Mouse (Mus musculus) urinary bladder, postnatal 4 days (tissue): ENCODE data around the gene Wfdc6b.
"Not testable (repeated sequence)": the region's sequence is repeated elsewhere in the genome, so short reads cannot be mapped to it uniquely, and the experiment has no call there.

Experiments
- DNase-seq, 2 experiments: peaks; one replicate each; pipeline ENCODE4 v3.0.0; 2021 to 2022; ENCODE audit warnings: low spot score in 2 of 2

Wfdc6b gene

GRCm38 (mm10) chr2:164613471-164613870, at the start of gene Wfdc6b, which contains the start of gene Wfdc8:
Wfdc6b (plus strand) TSS chr2:164613522.
Wfdc8 (minus strand) TSS chr2:164613626.
- DNase-seq: peak; percentile 65 to 71

- no peak for DNase-seq
Observed at GRCm38 (mm10) chr2:164564346-164564745, 49.0 kb upstream of the Wfdc6b start.

DNA sequence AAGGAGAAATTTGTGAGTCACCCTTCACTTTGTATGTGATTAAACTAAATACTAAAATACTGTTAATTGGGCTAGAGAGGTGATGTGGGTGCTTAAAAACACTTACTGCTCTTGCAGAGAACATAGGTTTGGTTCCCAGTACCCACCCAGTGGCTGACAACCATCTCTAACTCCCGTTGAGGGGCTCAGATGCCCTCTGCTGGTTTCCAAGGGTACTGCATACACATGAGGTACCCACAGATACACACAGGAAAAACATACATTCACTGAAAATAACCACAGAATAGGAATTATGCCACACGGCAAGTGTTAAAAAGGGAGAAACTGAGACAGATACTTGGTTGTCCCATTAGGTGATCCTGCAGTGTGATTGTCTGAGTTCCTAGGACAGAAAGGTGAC, 46.3 kb upstream of the Wfdc6b start:
- DNase-seq: no peak

GRCm38 (mm10) chr2:164567460-164567859, 45.9 kb upstream of the Wfdc6b start:
- DNase-seq: no peak

- DNase-seq: not testable (repeated sequence)
Observed at GRCm38 (mm10) chr2:164573359-164573758, 40.0 kb upstream of the Wfdc6b start, which contains the start of gene Spint3. Spint3 (minus strand) TSS chr2:164573459.

DNA sequence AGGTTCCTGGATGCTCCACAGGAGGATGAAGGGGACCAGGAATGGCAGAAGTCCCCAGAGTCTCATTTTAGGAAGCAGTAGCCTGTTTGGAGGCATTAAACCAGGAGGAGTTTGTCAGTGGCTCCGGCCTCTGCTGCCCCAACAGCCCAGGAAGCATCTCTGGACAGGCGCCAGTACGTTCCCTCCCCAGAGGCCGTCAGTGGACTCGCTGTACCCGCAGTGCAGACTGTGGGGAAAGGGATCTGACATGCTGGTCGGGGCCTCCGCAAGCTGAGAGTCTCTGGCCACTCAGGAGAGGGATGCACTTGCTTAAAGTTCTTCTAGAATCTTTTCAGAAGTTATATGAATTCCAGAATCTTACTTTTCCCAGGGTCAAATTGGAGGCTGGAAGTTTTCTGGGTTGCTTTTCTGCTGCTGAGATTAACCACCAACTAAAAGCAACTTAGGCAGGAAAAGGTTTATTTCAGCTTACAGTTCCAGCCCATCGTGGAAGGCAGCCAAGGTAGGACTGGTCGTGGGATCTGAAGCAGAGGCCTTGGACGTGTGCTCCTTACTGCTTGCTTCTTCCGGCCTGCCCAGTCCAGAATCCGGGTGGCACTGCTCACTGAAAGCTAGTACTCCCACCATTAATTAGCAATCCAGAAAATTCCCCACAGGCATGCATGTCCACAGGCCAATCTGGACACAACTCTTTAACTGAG, 28.1 kb upstream of the Wfdc6b start, which contains the start of gene Wfdc6a:
Gene Wfdc6a (minus strand): TSS at position 423 of the 701 bp plus-strand sequence.
- DNase-seq: not testable (repeated sequence)

- DNase-seq: no peak
Observed at GRCm38 (mm10) chr2:164592014-164592413, 21.3 kb upstream of the Wfdc6b start.

GRCm38 (mm10) chr2:164593494-164593893, 19.8 kb upstream of the Wfdc6b start, which contains the start of gene Eppin:
Eppin (minus strand) TSS chr2:164593594.
- no peak for DNase-seq

- DNase-seq: no peak
Observed at GRCm38 (mm10) chr2:164600179-164600578, 13.1 kb upstream of the Wfdc6b start.

DNA sequence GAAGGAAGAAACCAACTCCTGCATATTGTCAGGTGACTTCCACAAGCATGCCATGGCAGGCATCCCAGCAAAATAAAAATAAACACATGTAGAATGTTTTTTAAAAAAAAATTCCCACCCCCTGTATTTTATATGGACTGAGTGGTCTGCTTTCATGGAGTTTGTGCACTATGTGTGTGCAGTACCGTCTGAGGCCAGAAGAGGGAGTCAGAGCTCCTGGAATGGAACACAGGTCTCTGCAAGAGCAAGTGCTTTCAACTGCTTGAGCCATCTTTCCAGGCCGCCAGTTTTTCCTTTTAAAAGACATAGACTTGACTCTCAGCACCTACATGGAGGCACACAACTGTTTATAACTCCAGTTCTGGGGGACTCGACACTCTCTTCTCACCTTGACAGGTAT, 9.8 kb upstream of the Wfdc6b start:
- no peak for DNase-seq

- no peak for DNase-seq
Observed at GRCm38 (mm10) chr2:164604411-164604810, 8.9 kb upstream of the Wfdc6b start.

DNA sequence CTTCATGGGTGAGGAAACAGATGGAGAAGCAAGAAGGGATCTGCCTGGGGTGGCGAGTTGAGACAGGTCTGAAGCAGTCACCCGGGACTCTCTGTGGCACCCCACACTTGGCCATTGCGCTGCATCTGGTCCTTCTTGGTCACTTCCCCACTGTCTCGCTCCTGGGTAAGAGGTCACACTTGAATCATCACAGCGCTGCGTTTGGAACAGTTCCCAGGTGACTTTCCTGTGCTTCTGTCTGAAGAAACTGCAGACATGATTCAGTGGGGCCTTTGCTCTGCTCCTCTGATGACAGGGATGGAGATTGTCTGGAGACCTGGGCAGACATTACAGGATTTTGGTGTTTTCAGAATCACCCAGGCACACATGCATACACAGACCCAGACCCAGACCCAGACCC, 4.5 kb upstream of the Wfdc6b start:
- no peak for DNase-seq

GRCm38 (mm10) chr2:164615386-164615785, 2.1 kb downstream of the Wfdc6b start:
- peak in 1 of 2 experiments; percentile 36 for DNase-seq

GRCm38 (mm10) chr2:164619050-164619449, 5.7 kb downstream of the Wfdc6b start:
- DNase-seq: no peak

GRCm38 (mm10) chr2:164621775-164622174, 8.5 kb downstream of the Wfdc6b start:
- DNase-seq: no peak

DNA sequence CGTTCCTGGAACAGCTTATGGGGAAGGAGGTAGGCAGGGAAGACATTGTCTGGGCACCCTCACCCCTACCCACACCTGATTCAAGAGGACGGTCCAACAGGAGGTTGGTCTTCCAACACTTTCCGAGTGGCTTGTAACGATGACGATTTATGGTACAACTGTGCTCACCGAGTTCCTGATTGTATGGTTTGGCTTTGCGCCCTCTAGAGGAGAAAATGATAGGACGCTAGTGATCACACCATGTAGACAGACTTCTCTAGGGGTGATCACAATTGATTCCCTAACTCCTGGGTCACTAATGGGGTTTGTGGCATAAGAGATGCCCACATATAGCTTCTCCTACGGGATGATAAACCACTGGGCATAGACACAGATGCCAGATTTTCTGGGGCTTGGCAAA, 21.9 kb downstream of the Wfdc6b start:
- DNase-seq: no peak

DNA sequence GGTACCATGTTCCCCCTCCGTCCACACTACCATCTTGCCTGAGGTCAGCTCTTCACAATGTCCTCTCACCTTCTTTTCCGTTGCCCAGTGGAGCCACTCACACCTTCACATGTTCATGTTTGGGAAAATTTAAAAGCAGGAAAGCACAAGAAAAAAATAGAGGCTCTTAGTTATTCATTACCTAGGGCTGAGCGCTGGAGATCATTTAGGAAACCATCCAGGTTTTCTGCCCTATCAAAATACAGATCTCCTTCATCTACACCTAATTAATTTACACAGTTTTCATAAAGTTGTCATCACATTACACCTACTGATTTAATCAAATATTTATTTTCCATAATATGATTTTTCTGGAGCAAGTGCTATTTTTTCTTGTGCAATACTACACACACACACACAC, 25.4 kb downstream of the Wfdc6b start, which contains the start of gene Wfdc16:
Gene Wfdc16 (minus strand): TSS at position 101 of the 400 bp plus-strand sequence.
- no peak for DNase-seq

- no peak for DNase-seq
Observed at GRCm38 (mm10) chr2:164641129-164641528, 27.8 kb downstream of the Wfdc6b start.

GRCm38 (mm10) chr2:164641881-164642673, 28.8 kb downstream of the Wfdc6b start:
- DNase-seq: no peak

DNA sequence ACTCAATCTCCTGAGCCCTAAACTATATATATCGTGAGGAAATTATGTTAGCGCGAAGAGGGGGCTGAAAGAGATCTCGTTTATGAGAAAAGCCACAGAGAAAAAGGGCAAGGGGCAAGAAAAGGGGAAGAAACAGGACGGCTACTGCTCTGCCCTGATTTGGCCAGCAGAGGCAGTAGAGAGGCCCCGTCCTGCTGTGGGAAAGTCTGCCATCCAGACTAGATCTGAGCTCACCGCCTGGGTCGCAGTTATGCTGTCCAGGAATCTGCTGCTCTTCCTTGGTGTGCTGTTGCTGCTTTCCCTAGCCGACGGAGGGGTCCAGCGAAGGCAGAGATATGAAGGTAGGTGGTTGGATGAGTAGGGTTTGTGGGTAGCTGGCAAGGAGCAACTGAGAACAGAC, 42.5 kb downstream of the Wfdc6b start, which contains the start of gene Wfdc10:
Gene Wfdc10 (plus strand): TSS at position 189 of the 400 bp plus-strand sequence.
- peak in 1 of 2 experiments; percentile 37 for DNase-seq

DNA sequence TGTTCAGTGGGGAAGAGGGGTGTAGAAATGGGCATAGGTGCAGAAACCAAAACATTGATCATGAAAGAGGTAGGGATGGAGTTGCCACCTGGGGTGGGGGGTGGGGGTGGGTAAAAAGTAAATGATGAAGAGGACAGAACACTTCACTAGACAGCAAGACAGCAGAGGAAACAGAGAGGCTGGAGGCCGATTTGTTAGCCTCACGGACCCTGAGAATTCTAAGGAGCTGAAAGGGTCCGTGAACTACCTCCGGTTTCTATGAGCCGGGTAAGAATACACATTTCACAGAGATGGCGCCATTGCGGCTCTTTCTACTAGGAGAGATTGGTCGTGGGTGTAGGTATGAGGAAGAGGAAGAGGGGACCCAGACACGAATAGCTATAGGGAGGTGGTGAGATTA, 43.2 kb downstream of the Wfdc6b start, which contains the start of gene Wfdc9:
Gene Wfdc9 (minus strand): TSS at position 101 of the 400 bp plus-strand sequence.
- no peak for DNase-seq

GRCm38 (mm10) chr2:164664851-164665250, 51.5 kb downstream of the Wfdc6b start:
- no peak for DNase-seq
